Mouse (Mus musculus): ENCODE data around the gene Mef2a.

The Mef2a gene

DNA sequence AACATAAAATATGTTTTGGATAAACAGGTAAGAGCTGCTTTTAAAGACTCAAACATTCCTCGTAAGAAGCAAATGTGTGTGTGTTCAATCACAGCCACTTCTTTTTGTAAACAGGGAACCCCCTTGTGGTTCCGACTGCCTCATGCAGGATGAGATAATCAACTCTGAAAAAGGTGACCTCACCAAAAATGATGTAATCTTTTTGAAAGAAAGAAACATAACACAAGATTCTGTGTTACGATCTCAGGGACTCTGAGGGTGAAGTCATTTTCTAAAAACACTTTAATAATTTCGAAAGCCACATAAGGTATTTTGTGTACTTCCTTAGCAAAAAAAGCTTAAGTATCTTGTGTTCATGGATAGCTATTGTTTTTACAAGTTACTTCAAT lies 128.8 kb downstream of the Mef2a start:
- no peak for DNase-seq (ENCODE audit: low spot score)

DNA sequence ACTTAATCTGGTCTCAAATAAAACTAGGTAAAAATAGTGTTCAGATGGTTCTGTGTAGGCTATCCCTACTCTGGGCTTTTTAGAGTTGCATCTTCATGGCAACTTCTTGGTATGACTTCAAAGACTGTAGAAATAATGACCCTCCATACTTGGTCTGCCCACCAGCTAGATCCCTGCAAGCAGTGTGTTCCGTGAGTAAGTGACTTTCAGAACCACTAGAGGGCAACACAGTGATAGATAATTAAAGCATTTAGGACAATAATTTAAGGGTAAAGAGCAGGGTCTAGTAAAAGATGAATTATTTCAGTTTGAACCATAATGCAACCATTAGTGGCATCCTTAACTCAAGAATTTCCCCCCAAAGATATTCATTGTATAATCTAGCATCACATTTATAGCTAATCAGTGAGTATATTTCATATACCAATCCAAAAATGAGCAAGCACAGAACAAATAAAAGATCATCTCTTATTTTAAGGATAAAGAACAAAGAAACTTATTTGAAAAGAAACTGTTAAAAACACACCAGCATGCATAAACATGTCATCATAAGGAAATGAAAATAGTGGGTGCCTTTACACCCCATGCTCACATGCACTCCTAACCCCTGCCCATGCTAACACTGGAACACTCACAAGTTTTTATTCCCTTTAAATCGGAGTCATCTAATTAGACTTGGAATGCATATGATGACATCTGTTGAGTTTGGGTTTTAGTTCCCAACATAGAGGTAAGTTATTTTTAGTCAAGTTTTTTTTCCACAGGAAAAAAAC lies 129.4 kb downstream of the Mef2a start:
- DNase-seq (ENCODE audit: low spot score), result no peak

GRCm38 (mm10) chr7:67241969-67242368 lies 130.7 kb downstream of the Mef2a start:
- DNase-seq (ENCODE audit: low spot score), result no peak

GRCm38 (mm10) chr7:67237752-67238151 lies 134.9 kb downstream of the Mef2a start:
- no peak for DNase-seq (ENCODE audit: low spot score)

DNA sequence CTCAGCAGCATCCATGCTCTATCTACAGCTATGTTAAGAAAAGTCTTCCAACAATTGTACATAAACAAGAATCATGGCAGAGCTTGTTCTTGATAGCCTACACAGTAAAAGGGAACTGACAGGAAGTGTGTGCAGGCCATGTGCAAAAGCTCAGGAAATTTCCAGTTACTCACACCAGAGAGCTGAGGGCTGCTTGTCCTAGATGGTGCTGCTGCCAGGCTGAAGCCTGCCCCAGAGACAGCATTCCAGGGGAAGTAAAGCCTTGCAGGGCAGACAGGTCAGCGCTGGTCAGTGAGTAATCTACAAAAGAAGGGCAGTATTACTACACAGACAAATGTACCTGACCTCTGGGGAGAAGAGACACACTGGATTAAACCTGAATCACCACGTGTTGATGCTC lies 136.3 kb downstream of the Mef2a start:
- DNase-seq (ENCODE audit: low spot score), result no peak

GRCm38 (mm10) chr7:67234797-67235196 lies 137.9 kb downstream of the Mef2a start:
- DNase-seq (ENCODE audit: low spot score), result no peak

DNA sequence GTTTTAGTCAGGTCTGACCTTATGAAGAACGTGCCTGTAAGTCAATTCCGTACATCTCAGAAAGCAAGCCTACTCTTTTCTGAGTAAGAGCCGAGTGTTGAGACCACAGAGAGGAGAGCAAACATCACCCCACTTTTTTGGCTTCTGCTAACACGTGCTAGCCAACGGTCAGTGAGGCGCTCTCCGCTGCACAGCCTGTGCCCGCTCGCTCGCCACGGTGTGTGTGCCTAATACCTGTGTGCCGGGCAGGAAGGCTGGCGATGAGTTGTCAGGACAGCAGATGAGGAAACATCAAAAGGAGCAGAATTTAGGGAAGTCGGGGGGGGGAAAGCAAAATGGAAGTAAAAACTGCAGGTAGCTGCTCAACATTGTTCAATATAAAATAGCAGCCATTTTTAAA lies 140.2 kb downstream of the Mef2a start:
- DNase-seq (ENCODE audit: low spot score), result no peak

DNA sequence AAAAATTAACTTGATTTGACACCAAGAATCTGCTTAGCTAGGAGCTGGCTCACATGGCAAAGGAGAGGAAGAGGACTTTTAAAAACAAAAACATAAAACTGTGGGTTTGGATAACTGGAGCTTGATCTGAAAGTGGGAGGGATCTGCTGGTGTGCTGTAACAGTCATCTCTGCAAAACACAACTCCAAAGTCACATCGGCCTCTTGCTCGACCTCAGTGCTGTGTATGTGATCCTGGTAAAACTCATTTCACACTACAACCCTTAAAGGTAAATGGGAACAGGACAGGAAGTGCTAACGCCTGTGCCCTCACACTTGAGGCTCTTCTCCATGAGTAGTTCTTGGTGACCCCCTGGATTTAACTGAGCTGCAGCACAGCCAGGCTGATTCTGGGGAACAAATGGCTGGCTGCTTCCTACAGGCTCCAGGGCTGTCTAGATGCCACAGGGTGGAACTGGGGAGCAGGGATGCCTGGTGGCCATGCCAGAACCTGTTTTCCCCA lies 142.0 kb downstream of the Mef2a start:
- DNase-seq (ENCODE audit: low spot score), result no peak

DNA sequence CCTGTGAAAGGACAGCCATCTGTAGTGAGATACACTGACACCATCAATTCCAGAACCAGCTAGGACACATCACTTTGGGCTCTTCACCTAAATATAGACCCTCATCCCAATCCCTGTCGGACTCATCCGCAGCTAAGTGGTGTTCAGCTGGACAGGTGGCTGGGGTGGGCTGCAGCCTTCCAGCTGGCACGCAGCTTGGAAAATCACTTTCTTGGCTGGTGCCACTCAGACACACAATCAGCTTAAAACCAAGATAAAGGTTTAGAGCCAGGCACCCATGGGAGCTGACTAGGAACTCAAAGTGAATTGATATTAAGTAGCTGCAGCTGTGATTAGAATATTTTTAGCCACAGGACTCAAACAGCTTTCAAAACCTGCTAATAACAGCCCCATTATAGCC lies 142.4 kb downstream of the Mef2a start:
- no peak for DNase-seq (ENCODE audit: low spot score)

GRCm38 (mm10) chr7:67229701-67230100 lies 143.0 kb downstream of the Mef2a start:
- no peak for DNase-seq (ENCODE audit: low spot score)

DNA sequence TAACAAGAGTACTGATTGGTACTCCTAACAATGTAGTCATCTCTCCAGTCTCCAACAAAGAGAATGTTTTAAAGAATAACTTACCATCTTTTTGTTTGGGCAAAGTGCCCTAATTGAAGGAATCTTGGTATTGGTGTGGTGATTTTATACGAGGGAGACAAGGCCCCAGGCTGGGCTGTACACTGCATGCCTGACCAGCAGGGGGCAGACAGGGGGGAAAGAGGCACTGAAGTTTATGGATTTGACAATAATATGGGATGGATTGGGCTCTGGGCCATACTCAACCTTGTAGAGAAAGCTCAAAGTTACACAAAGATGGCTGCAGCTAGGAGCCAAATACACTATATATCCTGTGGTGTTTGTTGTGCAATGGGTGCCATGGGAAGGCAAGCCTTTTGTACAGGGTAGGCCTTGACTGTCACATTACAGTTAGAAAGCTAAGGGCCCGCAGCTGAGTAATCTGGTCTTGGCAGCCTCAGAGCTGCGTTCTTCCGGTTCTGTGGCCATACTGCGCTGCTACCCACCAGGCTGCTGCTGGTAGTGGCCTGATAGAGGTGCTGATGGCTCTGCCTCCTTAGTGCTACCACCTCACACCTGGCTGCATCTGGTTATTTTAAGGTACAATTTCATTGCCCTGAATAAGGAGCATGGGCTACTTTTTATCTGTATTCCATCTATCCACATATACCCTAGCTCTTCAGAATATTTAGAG lies 143.6 kb downstream of the Mef2a start:
- no peak for DNase-seq (ENCODE audit: low spot score)

DNA sequence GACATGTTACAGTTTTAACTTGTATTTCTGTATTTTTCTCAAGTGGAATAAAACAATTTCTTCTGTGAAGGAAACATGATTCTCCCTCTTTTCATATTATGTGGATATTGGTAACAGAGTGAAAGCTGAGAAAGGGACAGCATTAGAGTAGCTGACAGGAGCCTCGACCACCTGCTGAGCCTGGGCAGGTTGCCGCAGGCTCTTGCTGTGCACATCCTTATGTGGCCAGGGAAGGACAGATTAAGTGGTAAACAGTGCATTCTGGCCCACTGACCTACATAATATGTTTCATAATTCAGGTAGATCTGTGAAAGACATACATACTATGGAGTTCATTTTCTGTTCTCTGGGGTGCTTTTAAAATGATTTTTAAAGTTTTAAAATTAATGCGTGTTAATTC lies 144.3 kb downstream of the Mef2a start:
- no peak for DNase-seq (ENCODE audit: low spot score)

DNA sequence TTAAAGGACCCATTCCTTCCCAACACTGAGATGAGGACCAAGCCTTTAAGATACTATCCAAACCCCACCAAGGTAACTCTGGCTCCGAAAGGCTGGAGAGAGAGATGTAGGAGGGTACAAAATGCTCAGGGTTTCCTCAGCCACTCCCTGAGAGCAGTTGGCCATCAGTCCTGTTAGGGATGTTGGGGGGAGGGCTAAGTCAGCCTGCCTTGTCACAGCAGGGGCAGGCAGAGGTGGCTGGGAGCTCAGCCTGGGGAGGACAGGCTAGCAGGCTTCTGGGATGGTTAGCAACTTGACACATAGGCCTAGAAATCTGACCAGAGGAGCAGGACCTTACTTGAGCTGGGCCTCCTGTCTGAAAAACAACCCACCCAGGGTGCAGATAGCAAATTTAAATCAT lies 145.1 kb downstream of the Mef2a start:
- DNase-seq (ENCODE audit: low spot score), result no peak

DNA sequence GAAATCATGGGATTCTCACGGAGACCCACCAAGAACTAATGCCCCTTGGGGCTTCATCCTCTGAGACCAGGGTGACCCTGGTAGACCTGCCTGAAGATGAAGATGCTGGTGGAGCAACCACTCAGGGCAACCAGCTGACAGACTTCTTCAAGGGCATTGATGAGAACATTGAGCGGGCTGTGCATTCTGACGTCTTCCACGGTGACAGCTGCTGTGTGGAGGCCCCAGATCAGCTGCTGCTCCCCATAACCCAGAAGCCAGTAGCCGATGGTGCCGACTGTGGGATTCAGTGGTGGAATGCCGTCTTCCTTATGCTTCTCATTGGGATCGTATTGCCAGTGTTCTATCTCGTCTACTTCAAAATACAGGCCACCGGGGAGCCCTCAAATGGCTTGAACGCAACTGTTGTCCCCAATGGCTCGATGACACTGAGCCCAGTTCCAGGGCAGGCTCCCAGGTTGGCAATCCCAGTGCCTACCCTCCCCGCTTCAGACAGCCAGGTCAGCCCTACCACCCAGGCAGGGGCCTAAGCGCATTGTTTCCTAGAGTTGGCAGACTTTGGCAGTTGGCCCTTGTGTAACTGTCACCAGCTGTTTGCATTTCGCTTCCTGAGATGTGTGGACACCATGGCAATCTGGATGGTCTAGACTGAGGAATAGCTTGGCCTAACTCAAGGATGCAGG lies 146.6 kb downstream of the Mef2a start:
- no peak for DNase-seq (ENCODE audit: low spot score)

DNA sequence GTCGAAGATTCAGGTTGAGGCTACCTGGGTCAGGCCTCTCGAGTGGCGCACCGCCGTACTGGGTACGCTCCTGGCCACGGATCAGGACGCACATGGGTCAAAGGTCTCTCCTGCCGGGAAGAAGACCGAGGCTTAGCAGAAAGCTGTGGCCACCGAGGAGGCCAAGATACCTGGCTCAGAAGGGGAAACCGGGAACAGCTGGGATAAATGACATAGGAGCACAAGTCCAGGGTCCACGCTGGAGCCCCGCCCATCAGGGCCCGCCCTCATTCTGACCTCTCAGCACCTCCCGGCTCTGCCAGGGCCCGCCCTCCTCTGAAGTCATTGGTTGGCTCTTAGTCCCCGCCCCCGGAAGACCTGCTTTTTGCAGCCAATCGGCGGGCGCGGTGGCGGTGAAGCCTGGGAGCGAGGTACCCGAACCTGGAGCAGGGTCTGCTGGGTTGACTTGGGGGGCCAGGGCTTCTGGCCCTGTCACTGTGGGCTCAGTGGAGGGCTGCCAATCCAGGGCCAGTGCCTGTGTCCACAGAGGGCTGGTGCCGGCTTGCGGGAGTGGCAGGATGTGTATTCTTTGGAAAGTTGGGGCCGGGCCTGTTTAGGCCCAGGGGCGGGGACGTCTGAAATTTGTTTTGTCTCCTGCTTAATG lies 150.3 kb downstream of the Mef2a start, which contains the start of gene Lysmd4:
Lysmd4 (plus strand) TSS at position 325 of the 643 bp plus-strand sequence.
- peak; percentile 96 for DNase-seq (ENCODE audit: low spot score)

DNA sequence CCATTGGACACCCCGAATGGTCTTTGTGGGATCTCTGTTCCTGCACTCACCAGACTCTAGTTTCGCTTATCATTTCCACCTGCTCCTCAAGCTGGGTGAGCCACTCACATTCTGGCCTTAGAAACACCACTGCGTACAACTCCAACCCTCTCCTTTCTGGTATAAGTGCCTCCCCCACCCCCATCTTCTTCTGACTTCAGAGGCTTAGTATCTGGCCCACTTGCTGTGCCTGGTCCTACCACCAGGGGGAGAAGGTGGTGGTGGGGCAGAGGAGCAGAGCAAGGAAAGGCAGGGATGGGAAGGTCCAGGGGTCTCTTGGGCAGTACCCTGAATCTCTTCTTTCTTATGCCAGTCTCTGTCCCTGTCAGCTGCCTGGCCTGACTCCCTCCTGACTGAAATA lies 155.6 kb downstream of the Mef2a start:
- no peak for DNase-seq (ENCODE audit: low spot score)

GRCm38 (mm10) chr7:67216351-67216750 lies 156.3 kb downstream of the Mef2a start:
- no peak for DNase-seq (ENCODE audit: low spot score)

- no peak for DNase-seq (ENCODE audit: low spot score)
Measured at GRCm38 (mm10) chr7:67213589-67213988, 159.1 kb downstream of the Mef2a start.

- DNase-seq (ENCODE audit: low spot score), result no peak
Measured at GRCm38 (mm10) chr7:67211971-67212370, 160.7 kb downstream of the Mef2a start.

DNA sequence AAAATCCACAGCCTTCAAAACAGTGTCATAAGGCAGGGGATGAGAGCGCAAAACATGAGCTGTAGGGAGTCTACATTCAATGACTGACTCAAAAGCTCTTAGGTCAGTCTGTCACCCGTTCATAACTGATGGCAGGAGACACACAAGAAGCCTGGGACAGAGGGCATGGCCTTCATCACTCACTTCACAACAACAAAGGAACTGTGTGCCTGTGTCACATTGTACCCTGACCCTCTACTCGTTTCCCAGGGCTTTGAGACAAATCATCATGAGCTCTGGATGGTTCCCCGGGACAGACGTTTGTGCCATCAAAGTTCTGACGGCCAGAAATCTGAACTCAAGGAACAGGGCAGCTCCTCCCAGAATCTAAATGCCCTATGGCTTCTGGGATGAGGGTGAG lies 161.3 kb downstream of the Mef2a start:
- DNase-seq (ENCODE audit: low spot score), result no peak

DNA sequence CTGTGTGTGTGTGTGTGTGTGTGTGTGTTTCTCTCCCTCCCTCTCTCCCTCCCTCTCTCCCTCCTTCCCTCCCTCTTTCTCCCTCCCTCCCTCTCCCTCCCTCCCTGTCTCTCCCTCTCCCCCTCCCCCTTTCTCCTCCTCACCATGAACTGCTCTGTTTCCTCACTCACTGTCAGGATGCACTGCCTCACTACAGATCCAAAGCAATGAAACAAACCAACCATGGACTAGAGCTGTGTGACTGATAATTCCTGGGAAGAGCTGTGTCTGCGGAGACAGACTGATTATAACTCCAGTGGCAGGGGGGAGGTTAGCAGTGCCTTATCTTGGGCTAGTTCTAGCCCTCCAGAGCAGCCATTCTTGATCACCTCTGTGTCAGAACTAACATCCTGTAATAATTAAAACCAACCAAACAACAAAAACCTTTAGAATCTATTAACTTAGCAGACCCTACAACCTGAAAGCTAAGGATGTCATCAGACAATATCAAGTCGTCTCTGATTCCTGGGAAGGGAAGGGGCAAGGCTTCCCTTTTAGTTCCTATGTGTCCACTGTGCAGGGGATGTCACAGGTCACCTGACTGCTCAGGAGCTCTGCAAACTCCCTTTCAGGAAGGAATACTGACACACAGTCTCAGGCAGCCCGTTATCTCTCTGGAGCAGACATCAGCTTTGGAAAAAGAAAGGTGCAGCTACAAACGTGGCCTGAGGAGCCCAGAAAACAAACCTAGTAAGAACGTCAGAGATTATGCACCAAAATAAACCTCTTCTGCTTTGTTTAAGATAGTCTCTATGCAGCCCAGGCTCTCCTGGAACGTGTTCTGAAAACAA lies 162.4 kb downstream of the Mef2a start:
- DNase-seq (ENCODE audit: low spot score), result no peak

Data from layer of hippocampus, adult 11-12 months (tissue).